Mouse (Mus musculus) stomach, embryonic 16.5 days (tissue): ENCODE data around the gene Gm19426. TPM values are rescaled to one million over a fixed set of nuclear protein-coding genes. Genes with fewer than 3 reads are reported as not detected.
"Not testable (repeated sequence)": the region's sequence is repeated elsewhere in the genome, so short reads cannot be mapped to it uniquely, and the experiment has no call there.

Experiments used
- ATAC-seq: fragments of 200-750 bp; cut with Nextera tagmentation; 2 replicates; pipeline ENCODE4 v1.8.0; 2017; ENCODE audit warnings: moderate number of reproducible peaks, moderate TSS enrichment; ENCODE audit not compliant: insufficient read depth, low FRiP score
- H3K27ac ChIP-seq: fragments of 300-500 bp; sonication (generic); 2 replicates; pipeline ENCODE4 v1.5.1; 2014; ENCODE audit warnings: low read length
- H3K27me3 ChIP-seq: fragments of 300-500 bp; sonication (generic); 2 replicates; pipeline ENCODE4 v1.6.1; 2014; ENCODE audit warnings: low read length, control low read depth, mixed read lengths; ENCODE audit not compliant: control insufficient read depth, insufficient read depth
- H3K36me3 ChIP-seq: fragments of 300-500 bp; sonication (generic); 2 replicates; pipeline ENCODE4 v1.6.1; 2014; ENCODE audit warnings: low read length; ENCODE audit not compliant: control insufficient read depth, insufficient read depth
- H3K4me1 ChIP-seq: fragments of 300-500 bp; sonication (generic); 2 replicates; pipeline ENCODE4 v1.6.1; 2014; ENCODE audit warnings: low read length, control low read depth, mixed read lengths; ENCODE audit not compliant: control insufficient read depth, insufficient read depth
- H3K4me2 ChIP-seq: fragments of 300-500 bp; sonication (generic); 2 replicates; pipeline ENCODE4 v1.6.1; 2014; ENCODE audit warnings: low read depth, low read length, mixed read lengths
- H3K4me3 ChIP-seq: fragments of 300-500 bp; sonication (generic); replicated peaks from 2 replicates; pipeline ENCODE4 v1.5.1; 2014; ENCODE audit warnings: mild to moderate bottlenecking, low read length
- H3K9ac ChIP-seq: fragments of 300-500 bp; sonication (generic); 2 replicates; pipeline ENCODE4 v1.6.1; 2014; ENCODE audit warnings: low read length
- H3K9me3 ChIP-seq: fragments of 300-500 bp; sonication (generic); replicated peaks from 2 replicates; pipeline ENCODE4 v1.6.1; 2016; ENCODE audit warnings: low read length, control low read depth; ENCODE audit not compliant: control insufficient read depth
- WGBS: fragments of 180-500 bp; shearing (Covaris S2); extraction: QIAGEN DNeasy Blood & Tissue Kit; methylation state at CpG from one replicate; pipeline ENCODE4 v1.1.7; 2014; 5-methylcytosine and 5-hydroxymethylcytosine counted together
- polyA plus RNA-seq: library from polyadenylated mRNA; unstranded; fragments of >200 nt; fragmentation: Nextera tagmentation; extraction: Ambion mirVana; gene quantifications from 2 replicates; pipeline ENCODE4 v1.2.1, GENCODE M21; 2015

Gm19426 gene
- polyA plus RNA-seq, 1 experiment from 2014 or later, result 5.7 TPM

GRCm38 (mm10) chr2:84734351-84734864, 9.0 kb downstream of the Gm19426 start:
- H3K36me3 ChIP-seq, result no peaks in the 10 kb centered on the region
- under 1% methylated on average over 11 of the region's 11 CpGs for WGBS
- no peaks in the 10 kb centered on the region for H3K27me3 ChIP-seq
- H3K9ac ChIP-seq, result peak overlapping the region; percentile 66
- peak overlapping the region; percentile 2; the same call in 1 of the 2 replicates for H3K27ac ChIP-seq
- no peaks in the 10 kb centered on the region for H3K9me3 ChIP-seq
- H3K4me3 ChIP-seq, result peak overlapping the region; percentile 49
- peaks cover 50% of the 10 kb centered on the region for H3K4me1 ChIP-seq
- ATAC-seq, result no peak
- peak overlapping the region; percentile 60 for H3K4me2 ChIP-seq

GRCm38 (mm10) chr2:84733579-84734300, 9.7 kb downstream of the Gm19426 start, which contains the start of gene Ypel4:
TSS of gene Ypel4 (plus strand) at chr2:84734058.
- Histone ChIP-seq H3K9ac (peak within 1 kb of the TSS; percentile 66), H3K9me3 (no peaks in the 10 kb centered on the region), H3K4me3 (peak within 1 kb of the TSS; percentile 49), H3K36me3 (no peaks in the 10 kb centered on the region), H3K4me2 (peak within 1 kb of the TSS; percentile 60), H3K4me1 (peaks cover 43% of the 10 kb centered on the region), H3K27ac (peak within 1 kb of the TSS; percentile 2; the same call in 1 of the 2 replicates), H3K27me3 (no peaks in the 10 kb centered on the region)
- 1% methylated on average over 8 of the region's 8 CpGs for WGBS
- peak; percentile 35 for ATAC-seq

GRCm38 (mm10) chr2:84732394-84732793, 11.1 kb downstream of the Gm19426 start:
- H3K36me3 ChIP-seq, result no peaks in the 10 kb centered on the region
- 85% methylated on average over 1 of the region's 1 CpGs for WGBS
- no peak overlapping the region for H3K9ac ChIP-seq
- no peak overlapping the region for H3K4me2 ChIP-seq
- H3K27ac ChIP-seq, result no peak overlapping the region
- no peak for ATAC-seq
- H3K4me1 ChIP-seq, result peaks cover 30% of the 10 kb centered on the region
- H3K9me3 ChIP-seq, result no peaks in the 10 kb centered on the region
- H3K27me3 ChIP-seq, result no peaks in the 10 kb centered on the region
- no peak overlapping the region for H3K4me3 ChIP-seq

GRCm38 (mm10) chr2:84731206-84731605, 12.2 kb downstream of the Gm19426 start:
- no peak overlapping the region for H3K27ac ChIP-seq
- H3K4me3 ChIP-seq, result no peak overlapping the region
- 83% methylated on average over 3 of the region's 3 CpGs for whole genome bisulfite sequencing
- peaks cover 23% of the 10 kb centered on the region for H3K4me1 ChIP-seq
- no peak for ATAC-seq
- H3K9ac ChIP-seq, result no peak overlapping the region
- H3K36me3 ChIP-seq, result no peaks in the 10 kb centered on the region
- no peak overlapping the region for H3K4me2 ChIP-seq
- H3K9me3 ChIP-seq, result no peaks in the 10 kb centered on the region
- H3K27me3 ChIP-seq, result no peaks in the 10 kb centered on the region

GRCm38 (mm10) chr2:84728191-84728590, 15.3 kb downstream of the Gm19426 start:
- not testable (repeated sequence) for ATAC-seq, H3K27me3 ChIP-seq, H3K4me2 ChIP-seq, H3K9me3 ChIP-seq, H3K4me3 ChIP-seq, H3K27ac ChIP-seq, H3K36me3 ChIP-seq, H3K9ac ChIP-seq
- peaks cover 10% of the 10 kb centered on the region for H3K4me1 ChIP-seq
- 78% methylated on average over 5 of the region's 5 CpGs for WGBS

DNA sequence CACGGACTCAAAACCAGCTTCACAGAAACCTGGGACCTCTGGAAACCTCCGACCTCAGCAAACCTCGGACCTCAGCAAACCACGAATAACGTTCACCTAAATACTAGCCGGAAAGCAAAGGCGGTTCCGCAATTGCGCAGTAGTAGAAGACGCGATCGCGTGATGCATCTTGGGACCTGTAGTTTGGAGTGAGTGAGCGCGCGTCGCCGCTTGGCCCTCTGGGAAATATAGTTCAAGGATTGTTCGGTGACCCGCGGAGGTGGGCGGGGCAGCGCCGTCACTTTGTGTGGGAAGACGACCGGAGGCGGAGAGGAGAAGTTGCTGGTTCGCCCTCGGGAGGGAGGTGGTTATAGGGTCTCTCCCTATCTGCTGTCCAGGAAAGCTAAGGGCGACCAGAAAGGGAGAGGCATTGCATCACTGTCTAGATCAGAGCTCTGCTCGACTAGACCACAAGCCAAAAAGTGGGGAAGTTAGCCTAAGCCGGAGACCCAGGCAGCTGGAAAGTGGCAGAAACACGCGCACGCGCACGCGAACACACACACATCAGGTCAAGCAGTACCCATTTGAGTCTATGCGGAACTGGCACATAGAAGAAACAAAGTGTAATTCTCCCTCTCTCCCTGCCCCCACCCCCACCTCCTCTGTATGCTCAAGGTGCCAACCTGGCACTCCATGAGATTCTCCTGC, 16.1 kb downstream of the Gm19426 start, which contains the start of gene Clp1:
Gene Clp1 (minus strand): TSS at position 179 of the 687 bp plus-strand sequence.
- ATAC-seq, result peak; percentile 99
- Histone ChIP-seq H3K9ac (peak within 1 kb of the TSS; percentile 78), H3K4me2 (peak within 1 kb of the TSS; percentile 93), H3K36me3 (0 out of 2 replicates have a peak, but pooled peaks cover 9% of the 10 kb centered on the region), H3K27ac (peak within 1 kb of the TSS; percentile 94), H3K9me3 (no peaks in the 10 kb centered on the region), H3K4me1 (peaks cover 10% of the 10 kb centered on the region), H3K27me3 (no peaks in the 10 kb centered on the region), H3K4me3 (peak within 1 kb of the TSS; percentile 78)
- under 1% methylated on average over 39 of the region's 39 CpGs for WGBS

- Histone ChIP-seq H3K36me3 (0 out of 2 replicates have a peak, but pooled peaks cover 9% of the 10 kb centered on the region), H3K9me3 (no peaks in the 10 kb centered on the region), H3K27me3 (no peaks in the 10 kb centered on the region), H3K27ac (0 out of 2 replicates have a peak overlapping the region, but pooled peaks have one; percentile 13), H3K4me2 (peak overlapping the region; percentile 93), H3K4me3 (peak overlapping the region; percentile 78), H3K9ac (peak overlapping the region; percentile 77), H3K4me1 (peaks cover 10% of the 10 kb centered on the region)
- no peak for ATAC-seq
- 2% methylated on average over 9 of the region's 9 CpGs for WGBS
These were observed 16.7 kb downstream of the Gm19426 start for GRCm38 (mm10) chr2:84726716-84727115.

DNA sequence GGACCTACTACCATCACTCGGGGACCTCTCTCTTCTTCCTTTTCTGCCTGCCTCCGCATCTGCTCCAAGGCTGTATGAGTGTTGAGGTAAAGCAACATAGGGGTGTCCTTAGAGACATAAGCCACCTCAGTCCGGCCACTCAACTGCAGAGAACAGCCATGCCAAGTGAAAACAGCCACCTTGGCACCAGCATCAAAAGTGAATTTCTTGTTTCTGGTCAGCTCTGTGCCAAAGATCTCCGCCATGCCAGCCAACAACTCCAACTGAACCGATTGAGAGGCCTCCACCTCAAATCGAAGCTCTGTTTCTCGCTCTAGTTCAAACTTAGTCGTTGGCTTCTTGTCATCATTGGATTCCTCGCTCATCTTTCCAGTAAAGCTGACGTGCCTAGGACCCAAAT, 17.7 kb downstream of the Gm19426 start:
- WGBS, result 93% methylated on average over 10 of the region's 10 CpGs
- Histone ChIP-seq H3K4me2 (0 out of 2 replicates have a peak overlapping the region, but pooled peaks have one; percentile 93), H3K27me3 (no peaks in the 10 kb centered on the region), H3K9me3 (no peaks in the 10 kb centered on the region), H3K9ac (no peak overlapping the region), H3K4me1 (peaks cover 10% of the 10 kb centered on the region), H3K36me3 (0 out of 2 replicates have a peak, but pooled peaks cover 9% of the 10 kb centered on the region), H3K4me3 (no peak overlapping the region), H3K27ac (no peak overlapping the region)
- no peak for ATAC-seq

- 92% methylated on average over 14 of the region's 14 CpGs for WGBS
These were observed 19.6 kb downstream of the Gm19426 start for GRCm38 (mm10) chr2:84723856-84724255.

More at GRCm38 (mm10) chr2:84723856-84724255, 19.6 kb downstream of the Gm19426 start:
- no peak for ATAC-seq
- H3K27me3 ChIP-seq, result no peaks in the 10 kb centered on the region
- H3K27ac ChIP-seq, result no peak overlapping the region
- H3K36me3 ChIP-seq, result 0 out of 2 replicates have a peak, but pooled peaks cover 9% of the 10 kb centered on the region
- no peak overlapping the region for H3K4me2 ChIP-seq
- no peak overlapping the region for H3K9ac ChIP-seq
- no peak overlapping the region for H3K4me3 ChIP-seq
- H3K4me1 ChIP-seq, result peaks cover 10% of the 10 kb centered on the region
- H3K9me3 ChIP-seq, result no peaks in the 10 kb centered on the region
